Mouse (Mus musculus) C2C12 (cell line): ENCODE measurements around the gene Dbx2.

Source experiments
- CEBPB ChIP-seq: IDR thresholded peaks from one replicate; pipeline ENCODE4 v1.6.1; 2011; ENCODE audit warnings: low read depth, mild to moderate bottlenecking, control low read depth, moderate library complexity
- CTCF ChIP-seq: IDR thresholded peaks from one replicate; pipeline ENCODE4 v1.5.1; 2011; ENCODE audit not compliant: control insufficient read depth, insufficient read depth, insufficient read length
- FOSL1 ChIP-seq: IDR thresholded peaks from one replicate; pipeline ENCODE4 v1.8.0; 2011; ENCODE audit warnings: mild to moderate bottlenecking, low read length; ENCODE audit not compliant: poor library complexity, insufficient read depth, severe bottlenecking
- MAX ChIP-seq: IDR thresholded peaks from one replicate; pipeline ENCODE4 v1.6.1; 2011; ENCODE audit warnings: mild to moderate bottlenecking, control low read depth
- MYOD1 ChIP-seq: IDR thresholded peaks from one replicate; pipeline ENCODE4 v1.6.1; 2011; ENCODE audit warnings: low read depth; ENCODE audit not compliant: control insufficient read depth, insufficient read length
- MYOG ChIP-seq: IDR thresholded peaks from one replicate; pipeline ENCODE4 v1.6.1; 2011; ENCODE audit not compliant: control insufficient read depth, insufficient read length; ENCODE audit errors: extremely low read depth
- USF1 ChIP-seq: IDR thresholded peaks from one replicate; pipeline ENCODE4 v1.6.1; 2011; ENCODE audit warnings: low read depth, mild to moderate bottlenecking, control low read depth, moderate library complexity

- TF ChIP-seq FOSL1 (no peak), CTCF (no peak), MYOD1 (no peak), MAX (no peak), USF1 (no peak), CEBPB (no peak), MYOG (no peak)
Measured at GRCm38 (mm10) chr15:95574661-95575060, 81.1 kb downstream of the Dbx2 start.
